Mouse (Mus musculus) 416B (cell line): ENCODE results near the gene Lmntd2.

ENCODE experiments used
- DNase-seq: peaks from one replicate; pipeline ENCODE4 v3.0.0; 2011; ENCODE audit warnings: low read depth

Lmntd2 gene

DNA sequence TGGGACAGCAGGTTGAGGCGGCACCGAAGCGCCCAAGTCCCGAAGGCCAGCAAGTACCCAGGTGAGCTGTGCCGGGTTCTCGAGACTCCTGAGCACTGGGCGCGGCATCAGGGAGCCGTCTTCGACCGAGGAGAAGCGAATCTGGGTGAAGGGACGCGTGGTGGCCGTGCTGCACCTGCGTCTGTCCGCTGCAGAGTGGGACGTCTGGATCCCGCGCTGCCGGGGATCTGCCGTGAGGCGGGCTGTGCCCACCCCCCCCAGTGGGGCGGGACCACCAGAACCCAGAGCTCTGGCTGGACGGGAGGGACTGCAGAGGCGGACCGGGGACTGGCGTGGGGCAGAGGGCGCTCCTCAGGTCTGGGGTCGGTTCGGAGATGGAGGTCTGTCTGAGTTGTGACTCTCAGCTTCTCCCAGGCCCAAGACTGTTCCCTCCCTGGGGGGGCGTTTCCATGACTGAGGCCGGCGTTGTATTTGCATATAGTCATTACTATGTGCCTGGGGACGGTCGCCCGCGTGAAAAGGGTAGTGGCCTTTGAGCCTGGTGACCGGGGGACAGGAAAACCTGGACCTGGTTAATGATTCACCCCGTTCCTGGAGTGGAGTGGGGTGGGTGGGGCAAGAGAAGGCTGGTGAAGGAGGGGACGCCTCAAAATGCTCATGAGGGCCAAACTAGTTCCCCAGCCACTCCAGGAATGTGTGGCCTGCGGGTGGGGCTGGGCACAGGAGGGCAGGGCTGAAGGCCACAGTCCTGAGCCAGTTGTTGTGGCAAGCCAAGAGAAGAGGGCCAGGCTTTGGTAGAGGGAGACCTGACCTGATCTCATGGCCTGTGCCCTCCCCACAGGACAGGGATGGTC, 2.2 kb upstream of the Lmntd2 start:
- DNase-seq = peak; percentile 90

GRCm38 (mm10) chr7:141215101-141215879, 1.4 kb upstream of the Lmntd2 start, which contains the start of gene Rassf7:
TSS of gene Rassf7 (plus strand) at chr7:141215860.
- DNase-seq = peak; percentile 95

DNA sequence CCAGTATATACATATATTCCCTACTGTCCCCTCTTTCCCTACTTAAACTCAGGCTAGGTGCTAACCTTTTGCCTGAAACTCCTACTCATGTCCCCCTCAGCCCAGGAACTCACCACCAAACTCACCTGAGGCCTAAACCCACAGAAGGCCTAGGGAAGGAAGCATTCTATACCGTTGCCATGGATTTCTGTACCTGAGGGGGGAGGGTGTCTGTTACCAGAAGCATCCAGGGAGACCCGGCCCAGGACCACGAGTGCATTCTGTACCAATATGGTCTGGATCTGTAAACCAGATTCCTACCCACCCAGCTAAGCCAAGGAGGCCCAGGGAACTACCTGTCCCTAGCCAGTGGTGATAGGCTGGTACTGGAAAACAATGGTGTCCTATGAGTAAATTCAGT, 430 bp upstream of the Lmntd2 start:
- no peak for DNase-seq

- no peak for DNase-seq
Measured at GRCm38 (mm10) chr7:141213133-141213532, 747 bp downstream of the Lmntd2 start.

- DNase-seq = no peak
Measured at GRCm38 (mm10) chr7:141210606-141211131, 3.2 kb downstream of the Lmntd2 start.

- DNase-seq = no peak
Measured at GRCm38 (mm10) chr7:141210137-141210536, 3.7 kb downstream of the Lmntd2 start.

DNA sequence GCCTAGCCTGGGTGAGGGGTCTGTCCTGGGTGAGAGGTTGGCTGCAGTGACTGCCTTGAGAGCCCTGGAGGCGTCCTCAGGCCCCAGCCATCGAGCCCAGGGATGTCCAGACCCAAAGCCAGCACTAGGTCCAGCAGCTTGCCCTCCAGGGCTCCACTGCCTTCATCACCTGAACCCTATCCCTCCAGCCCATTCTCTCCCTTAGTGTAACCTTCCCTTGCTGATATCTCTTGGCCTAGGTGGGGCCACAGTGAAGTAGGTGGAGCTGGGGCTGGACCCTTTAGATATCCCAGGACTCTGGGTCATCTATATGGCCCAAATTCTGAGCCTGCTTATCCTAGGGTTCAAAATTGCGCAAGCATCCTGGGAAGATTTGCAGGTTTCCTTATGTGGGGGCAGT, 4.4 kb downstream of the Lmntd2 start:
- DNase-seq = no peak

GRCm38 (mm10) chr7:141206182-141206937, 7.5 kb downstream of the Lmntd2 start:
- DNase-seq = no peak

- no peak for DNase-seq
Measured at GRCm38 (mm10) chr7:141205504-141205903, 8.4 kb downstream of the Lmntd2 start.

GRCm38 (mm10) chr7:141204546-141204945, 9.3 kb downstream of the Lmntd2 start:
- no peak for DNase-seq

- no peak for DNase-seq
Measured at GRCm38 (mm10) chr7:141198121-141198520, 15.8 kb downstream of the Lmntd2 start.

- no peak for DNase-seq
Measured at GRCm38 (mm10) chr7:141196619-141197282, 17.1 kb downstream of the Lmntd2 start.

- no peak for DNase-seq
Measured at GRCm38 (mm10) chr7:141195754-141196153, 18.1 kb downstream of the Lmntd2 start.

GRCm38 (mm10) chr7:141194830-141195229, 19.1 kb downstream of the Lmntd2 start:
- DNase-seq = peak; percentile 88

DNA sequence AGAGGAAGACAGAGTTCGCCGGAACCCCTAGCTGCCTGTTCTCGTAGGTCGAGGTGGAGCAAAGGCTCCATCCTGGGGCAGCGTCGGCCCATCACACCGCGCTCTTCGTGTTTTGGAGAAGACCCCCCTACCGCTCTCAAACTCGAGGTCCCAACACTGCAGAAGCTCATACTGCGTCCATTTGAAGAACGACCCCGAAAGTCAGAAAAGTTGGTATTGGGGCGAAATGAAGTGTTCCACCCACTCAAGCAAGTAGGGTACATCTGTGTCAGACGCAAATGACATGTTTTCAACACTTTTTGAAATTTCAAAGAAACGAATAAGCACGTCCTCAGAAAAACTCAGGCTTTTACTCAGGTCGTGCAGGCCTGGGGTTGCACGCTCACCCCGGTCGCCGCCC, 19.5 kb downstream of the Lmntd2 start:
- no peak for DNase-seq

DNA sequence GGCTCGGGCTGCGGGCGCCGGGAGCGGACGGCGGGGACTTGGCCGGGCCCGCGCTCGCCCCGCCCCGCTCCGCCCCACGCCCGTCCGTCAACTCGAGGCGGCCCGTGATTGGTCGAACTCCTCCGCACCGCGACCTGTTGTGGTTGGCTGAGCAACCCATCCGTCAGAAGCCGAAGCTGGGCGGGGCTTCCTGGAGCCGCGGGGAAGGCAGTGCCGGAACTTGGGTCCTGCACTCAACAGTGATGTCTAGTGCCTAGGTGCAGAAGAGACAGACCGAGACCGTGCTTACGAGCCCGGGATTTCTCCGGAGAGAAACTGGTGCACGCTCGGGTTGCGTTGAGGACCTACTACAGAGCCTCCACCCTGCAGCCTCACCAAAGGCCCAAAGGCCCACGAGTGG, 19.9 kb downstream of the Lmntd2 start, which contains the start of the genes Hras and Lrrc56:
Gene Hras (minus strand): TSS at position 58 of the 400 bp plus-strand sequence.
Gene Lrrc56 (plus strand): TSS at position 210 of the 400 bp plus-strand sequence.
- peak; percentile 98 for DNase-seq

GRCm38 (mm10) chr7:141193348-141193856, 20.5 kb downstream of the Lmntd2 start:
- DNase-seq = peak; percentile 36

DNA sequence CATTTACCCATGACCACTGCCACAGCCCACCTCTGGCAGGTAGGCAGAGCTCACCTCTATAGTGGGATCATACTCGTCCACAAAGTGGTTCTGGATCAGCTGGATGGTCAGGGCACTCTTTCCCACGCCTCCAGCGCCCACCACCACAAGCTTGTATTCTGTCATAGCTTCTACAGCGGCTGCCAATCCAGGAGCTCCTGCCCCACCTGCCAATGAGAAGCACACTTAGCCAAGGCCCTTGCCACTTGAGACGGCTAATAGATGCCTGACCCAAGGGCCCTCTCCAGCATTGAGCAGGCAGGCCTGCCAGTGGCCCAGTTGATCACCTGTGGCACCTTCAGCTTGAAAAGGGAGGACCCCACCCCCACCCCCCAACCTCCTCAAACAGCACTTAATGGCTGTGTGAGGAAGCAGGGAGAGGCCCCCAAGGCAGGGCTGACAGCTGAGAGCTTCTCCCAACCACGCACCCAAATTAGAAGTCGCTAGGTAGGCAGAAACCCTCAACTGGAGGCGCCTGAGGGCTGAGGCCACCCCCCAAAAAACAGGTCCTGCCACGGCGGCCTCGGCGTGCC, 21.0 kb downstream of the Lmntd2 start:
- peak; percentile 28 for DNase-seq

- DNase-seq = no peak
Measured at GRCm38 (mm10) chr7:141191796-141192685, 21.8 kb downstream of the Lmntd2 start.

GRCm38 (mm10) chr7:141191036-141191435, 22.8 kb downstream of the Lmntd2 start:
- no peak for DNase-seq
